Mouse (Mus musculus) adrenal gland, postnatal 25 days (tissue): ENCODE data around the gene Fam160b1. TPM values are rescaled to one million over a fixed set of nuclear protein-coding genes. Genes with fewer than 3 reads are reported as not detected.

Experiments used
- DNase-seq: peaks from one replicate; pipeline ENCODE4 v3.0.0; 2021; ENCODE audit warnings: mixed read lengths
- total RNA-seq: library from RNA; stranded (reverse); gene quantifications from 2 replicates; pipeline ENCODE4 v1.2.3, GENCODE M21; 2021

Gene Fam160b1
- total RNA-seq, 1 experiment from 2014 or later, result 23.5 TPM

DNA sequence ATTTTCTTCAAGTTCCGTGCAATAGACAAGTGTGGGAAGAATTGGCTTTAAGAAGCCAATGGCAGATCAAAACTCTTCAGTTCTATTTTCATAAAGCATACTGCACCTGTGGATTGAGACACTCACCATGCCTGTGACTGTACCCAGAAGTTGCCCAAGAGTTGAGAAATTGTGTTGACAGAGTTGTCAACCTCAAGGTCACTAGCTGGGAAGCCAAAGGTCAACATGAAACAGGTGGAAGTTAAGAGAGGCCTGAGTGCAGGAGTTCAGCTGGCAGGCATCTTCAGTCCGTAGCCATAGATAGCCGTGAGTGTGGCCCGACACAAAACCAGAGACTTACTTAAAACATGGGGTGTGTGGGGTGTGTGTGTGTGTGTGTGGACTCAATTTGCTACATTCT lies 6.7 kb downstream of the Fam160b1 start:
- no peak for DNase-seq

DNA sequence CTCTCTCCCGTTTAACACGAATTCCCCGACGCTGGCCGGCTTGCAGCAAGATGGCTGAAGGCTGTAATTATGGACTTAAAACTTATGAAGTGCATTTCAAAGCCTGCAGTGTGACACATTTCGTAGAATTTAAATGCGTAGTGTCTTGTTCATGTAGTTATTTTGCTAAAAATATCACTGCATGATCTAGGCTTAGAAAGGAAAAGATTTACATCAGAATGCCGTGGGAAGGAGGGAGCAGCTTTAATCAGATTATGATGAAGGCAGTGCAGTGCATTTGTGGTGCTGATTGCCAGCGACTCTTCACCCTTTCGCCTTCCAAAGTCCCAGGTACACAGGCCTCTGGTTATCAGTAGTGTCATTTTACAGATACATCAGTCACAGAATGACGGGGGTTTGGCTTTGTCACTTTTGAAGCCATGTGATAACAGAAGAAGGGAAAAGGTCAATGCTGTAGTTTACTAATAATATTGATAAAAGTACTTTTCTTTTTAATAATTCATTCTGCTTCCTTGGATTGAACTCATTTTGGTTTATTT lies 7.4 kb downstream of the Fam160b1 start:
- DNase-seq, result no peak

DNA sequence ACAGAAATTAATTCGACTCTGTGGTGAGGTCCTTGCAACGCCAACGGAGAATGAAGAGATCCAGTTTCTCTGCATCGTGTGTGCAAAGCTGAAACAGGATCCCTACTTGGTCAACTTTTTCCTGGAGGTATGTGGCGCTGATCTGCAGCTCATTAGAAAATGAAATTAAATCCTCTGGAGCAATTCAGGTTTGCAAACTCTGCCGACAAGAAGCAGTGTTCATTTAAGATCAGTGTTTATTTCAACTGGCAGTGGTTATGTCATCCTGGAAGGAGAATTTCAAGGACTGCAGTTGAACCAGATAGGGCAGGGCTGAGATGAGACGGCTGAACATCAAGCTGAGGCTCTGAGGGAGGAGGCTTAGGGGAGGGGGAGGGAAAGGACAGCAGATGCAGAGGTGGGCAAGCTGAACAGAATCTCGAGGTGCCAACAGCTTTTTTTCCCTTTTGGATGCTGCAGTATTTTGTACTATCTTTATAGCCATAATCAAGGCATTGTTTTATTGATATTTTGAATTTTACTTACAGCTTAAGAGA lies 12.9 kb downstream of the Fam160b1 start:
- DNase-seq, result no peak

DNA sequence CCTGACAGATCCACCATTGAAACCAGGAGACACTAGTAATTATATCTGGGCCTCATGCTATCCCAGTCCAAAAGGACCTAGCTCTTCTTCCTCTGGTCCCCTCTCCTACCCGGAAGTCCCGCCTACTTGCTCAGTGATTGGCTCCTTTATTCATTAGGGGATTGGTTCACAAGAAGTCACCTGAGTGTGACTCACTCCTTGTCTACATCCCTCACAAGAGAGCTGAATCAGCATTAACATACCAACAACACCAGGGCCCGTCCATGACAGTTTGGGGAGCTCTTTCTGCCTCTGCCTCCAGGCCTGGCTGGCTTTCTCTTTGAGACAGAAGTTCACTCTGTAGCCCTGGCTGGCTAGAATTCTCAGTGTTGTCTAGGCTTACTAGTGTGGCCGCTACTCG lies 14.7 kb downstream of the Fam160b1 start:
- DNase-seq, result no peak

DNA sequence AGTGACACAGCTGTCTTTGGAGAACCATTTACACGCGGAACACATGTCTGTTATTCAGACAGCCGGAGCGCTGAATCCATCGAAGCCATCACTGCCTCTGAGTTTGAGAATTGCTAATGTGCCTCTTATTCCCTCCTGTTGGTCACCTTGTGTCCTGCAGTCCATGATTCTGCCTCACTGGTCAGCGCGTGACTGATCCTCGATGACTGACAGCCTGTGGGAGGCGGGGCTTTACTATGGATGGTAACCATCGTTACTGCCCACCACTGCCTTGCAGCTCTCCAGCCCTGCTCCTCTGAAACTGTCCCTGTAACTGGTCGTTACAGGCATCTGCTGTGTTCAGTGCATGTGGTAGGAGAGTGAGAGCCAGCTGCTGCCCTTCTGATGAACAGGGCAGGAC lies 15.3 kb downstream of the Fam160b1 start:
- no peak for DNase-seq

DNA sequence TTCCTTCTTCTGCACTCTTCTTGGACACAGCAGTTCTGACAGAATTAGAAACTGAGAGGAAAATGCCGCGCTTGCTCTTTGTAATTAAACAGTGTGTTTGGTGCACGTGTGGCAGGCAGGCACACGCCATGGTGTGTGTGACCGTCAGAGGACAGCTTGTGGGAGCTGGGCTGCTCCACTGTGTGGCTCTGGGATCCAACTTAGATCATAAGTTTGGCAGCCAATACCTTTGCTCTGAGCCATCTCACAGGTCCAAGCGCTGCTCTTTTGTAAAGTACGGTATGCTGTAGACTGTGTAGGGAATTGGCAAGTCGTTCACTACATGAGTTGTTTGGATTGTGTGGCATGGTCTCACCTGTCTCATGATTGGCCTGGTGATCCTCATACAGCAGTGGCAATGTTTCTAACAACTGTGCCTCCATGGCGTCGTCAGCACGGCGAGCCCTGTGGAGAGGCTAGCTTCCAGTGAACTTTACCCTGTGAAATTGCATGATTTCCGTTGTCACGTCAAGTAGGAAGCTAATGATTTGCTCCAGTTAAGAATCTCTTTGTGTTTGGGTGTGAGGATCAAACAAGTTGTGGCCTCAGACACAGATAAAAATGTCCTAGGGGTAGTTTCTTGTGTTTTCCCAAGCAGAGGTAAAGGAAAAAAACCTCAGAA lies 16.7 kb downstream of the Fam160b1 start:
- no peak for DNase-seq

DNA sequence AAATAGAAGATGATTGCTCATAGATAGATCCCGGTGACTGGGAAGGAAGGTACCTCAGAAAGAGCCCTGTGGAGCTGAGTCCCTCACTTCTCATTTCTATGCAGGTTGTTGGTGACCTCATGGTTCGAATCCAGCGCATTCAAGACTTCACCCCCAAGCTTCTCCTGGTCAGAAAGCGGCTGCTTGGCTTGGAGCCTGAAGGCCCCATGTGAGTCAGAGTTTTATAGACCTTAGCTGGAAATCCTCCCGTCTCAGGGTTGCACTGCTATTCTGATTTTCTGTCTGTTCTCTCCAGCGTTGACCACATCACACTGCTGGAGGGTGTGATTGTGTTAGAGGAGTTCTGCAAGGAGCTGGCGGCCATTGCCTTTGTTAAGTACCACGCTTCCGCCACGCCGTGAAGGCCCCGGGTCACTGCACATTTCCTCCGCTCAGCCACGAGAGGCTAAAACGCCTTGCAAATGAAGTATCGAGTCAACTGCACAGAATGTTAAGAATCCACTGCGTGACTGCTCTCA lies 25.8 kb downstream of the Fam160b1 start:
- DNase-seq, result peak; percentile 48

DNA sequence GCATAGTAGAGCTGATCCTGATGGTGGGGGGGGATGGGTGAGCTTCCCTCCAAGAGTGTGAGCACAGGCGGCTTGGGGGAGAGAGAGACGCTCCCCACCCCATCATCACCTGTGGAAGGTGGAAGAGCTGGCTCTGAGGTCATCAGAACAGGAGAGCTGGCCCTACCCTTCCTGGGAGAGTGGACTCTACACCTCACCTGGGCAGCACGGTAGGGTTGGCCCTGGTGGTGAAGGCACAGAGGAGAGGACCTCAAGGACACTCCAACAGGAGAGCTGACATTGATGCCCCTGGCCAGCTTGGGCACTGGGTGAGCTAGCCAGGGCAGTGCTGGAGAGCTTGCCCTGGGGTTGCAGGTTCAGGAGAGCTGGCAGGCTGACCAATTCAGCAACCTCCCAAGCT lies 31.1 kb downstream of the Fam160b1 start:
- no peak for DNase-seq

DNA sequence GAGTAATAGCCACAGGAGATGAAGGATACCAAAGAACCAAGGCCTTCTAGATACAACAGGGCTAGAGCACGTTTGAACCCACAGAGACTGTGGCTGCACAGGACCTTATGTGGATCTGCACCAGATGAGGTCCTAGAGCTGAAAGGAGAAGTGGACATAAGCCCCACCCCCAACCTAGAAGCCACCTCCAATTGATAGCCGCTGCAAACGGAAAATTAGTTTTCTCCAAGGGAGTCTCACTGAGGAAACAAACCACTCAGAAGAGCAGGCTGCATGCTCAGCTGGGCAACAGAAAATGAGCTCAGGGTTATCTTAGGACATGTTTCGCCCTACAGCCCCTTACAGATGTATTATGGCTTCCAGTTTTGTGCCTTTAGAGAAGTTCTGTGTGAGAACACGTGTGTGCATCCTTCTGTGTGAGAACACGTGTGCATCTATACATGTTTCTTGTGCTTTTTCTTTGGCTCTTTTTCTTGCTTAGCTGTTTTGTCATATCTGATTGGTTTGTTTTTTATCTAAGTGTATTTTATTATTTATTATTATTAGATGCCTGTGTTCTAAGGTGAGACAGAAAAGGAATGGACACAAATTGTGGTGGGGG lies 33.0 kb downstream of the Fam160b1 start:
- DNase-seq, result no peak

DNA sequence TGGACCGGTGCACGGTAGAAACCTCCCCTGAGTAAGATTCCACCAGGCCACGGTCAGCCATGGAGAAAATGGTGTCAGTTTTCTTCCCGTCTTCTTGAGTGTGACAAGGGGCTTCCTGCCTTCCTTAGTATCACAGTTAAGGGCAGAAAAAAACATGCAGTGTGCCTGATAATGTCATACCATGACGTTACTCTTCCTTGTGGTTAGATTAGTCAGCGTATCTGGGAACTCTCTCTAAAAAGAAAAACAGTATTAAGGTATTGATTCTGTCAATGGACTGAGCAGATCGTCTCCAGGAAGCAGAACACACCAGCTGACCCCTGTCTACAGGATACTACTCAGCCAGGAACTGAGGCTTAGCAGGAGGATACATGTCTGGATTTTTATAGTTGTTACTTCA lies 36.1 kb downstream of the Fam160b1 start:
- DNase-seq, result no peak

DNA sequence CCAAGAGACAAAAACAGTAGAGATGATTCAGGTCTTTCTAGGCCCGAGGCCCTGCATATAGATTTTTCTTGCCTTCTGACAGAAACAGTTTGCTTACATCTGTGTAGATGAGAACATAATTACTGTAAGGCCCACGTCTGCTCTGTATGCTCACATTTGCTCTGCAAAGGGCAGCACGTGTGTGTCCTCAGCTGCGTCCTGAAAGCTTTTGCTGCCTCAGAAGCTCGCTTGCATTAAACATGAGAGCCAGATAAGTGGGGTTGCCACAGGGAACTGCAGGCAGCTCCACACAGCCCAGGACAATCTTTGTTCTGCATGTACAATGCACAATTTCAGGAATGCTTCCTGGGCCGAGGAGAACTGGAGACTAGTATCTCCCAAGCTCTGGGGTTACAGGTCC lies 41.9 kb downstream of the Fam160b1 start:
- no peak for DNase-seq

DNA sequence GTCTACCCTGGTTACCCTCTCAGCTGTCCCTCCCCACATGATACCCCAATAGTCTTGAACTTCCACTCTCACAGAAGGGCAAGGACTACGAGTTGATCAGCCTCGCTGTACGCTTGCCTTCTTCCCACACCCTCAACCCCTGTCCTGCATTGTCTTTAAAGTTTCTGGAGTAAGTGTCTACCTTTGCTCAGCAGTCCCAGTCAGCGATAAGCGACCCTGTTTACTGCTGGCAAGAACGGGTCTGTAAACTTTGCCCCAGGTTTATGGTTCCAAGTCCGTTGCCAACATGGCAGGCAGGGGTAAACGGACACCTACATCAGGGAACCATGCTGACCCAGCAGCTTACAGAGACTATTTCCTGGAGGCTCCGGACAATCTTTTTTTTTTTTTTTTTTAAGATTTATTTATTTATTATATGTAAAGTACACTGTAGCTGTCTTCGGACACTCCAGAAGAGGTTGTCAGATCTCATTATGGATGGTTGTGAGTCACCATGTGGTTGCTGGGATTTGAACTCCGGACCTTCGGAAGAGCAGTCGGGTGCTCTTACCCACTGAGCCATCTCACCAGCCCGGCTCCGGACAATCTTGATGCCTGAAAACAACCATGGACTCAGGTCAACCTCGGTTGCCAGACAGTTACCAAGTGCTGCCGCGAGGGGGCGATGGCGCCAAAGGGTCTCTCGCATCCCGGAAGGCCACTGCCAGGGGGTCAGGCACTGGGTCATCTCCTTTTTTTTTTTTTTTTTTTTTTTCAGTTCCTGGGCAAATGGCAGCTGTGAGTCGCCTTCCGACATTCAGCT lies 43.4 kb downstream of the Fam160b1 start:
- DNase-seq, result peak; percentile 84

DNA sequence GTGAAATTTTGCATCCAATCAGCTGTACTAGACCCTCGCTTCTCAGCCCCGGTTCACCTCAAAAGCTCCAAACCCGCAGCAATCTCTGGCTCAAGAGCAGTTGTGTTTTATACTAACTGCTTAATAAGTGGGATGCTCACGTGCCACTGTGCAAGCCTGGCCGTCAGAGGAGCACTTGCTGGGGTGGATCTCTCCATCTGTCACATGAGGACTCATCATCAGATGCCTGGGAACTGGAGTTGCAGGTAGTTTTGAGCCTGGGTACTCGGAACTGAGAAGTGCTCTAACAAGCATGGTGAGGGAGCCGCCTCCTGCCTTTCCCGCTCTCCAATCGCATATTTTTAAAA lies 44.0 kb downstream of the Fam160b1 start:
- no peak for DNase-seq

DNA sequence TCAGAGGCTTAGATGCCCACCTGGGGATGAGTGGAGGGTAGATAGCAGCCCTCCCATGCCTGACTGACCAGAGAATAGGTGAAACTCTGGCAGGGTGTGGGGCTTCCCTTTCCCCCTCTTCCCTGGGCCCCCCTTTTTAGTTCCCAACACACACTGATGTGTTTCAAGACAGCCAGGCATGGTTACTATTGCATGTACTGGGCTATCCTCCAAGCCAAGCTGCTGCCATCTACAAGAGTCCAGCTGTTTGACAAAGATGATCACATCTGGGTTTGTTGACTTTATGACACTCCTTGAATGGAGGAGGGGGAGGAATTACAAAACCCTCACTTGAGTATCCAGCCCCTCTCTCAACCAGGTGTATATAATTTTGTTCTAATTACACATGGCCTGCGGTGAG lies 47.5 kb downstream of the Fam160b1 start:
- DNase-seq, result no peak

DNA sequence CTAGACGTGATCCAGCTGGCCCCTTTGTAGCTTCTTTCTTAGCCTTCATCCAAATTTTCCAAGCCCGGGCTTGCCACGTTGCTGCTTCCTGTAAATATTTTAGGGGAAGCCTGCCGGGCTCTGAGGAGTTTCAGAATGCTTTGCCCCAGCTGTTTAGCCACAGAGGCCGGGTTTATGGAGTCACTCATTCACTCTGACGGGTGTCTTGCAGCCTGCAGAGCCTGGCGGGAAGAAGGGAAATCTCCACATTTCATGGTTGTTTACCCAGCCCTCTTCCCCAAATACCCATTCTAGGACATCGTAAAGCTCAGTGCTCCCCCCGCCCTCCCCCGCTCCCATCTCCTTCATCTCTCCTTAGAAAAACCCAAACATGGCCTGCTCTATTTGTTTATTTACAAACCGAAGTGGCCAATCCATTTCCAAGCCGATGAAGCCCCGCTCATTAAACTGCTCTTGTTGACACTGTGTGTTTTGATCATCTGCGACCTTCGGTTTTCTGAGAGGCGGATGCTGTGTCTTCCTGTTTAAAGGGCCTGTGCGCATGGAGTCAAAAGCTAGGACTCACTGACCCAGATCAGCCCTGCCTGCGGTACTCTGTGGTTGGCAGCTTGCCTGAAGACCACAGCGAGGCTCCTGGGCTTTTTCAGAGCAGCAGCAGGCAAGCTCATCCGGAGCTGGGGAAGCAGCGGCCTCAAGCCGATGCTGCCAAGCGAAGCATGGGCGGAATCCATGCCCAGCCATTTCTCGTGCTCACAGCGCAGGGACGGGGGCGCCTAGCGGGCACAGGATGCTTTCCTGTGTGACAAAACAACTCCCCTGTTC lies 51.1 kb downstream of the Fam160b1 start:
- peak; percentile 53 for DNase-seq

DNA sequence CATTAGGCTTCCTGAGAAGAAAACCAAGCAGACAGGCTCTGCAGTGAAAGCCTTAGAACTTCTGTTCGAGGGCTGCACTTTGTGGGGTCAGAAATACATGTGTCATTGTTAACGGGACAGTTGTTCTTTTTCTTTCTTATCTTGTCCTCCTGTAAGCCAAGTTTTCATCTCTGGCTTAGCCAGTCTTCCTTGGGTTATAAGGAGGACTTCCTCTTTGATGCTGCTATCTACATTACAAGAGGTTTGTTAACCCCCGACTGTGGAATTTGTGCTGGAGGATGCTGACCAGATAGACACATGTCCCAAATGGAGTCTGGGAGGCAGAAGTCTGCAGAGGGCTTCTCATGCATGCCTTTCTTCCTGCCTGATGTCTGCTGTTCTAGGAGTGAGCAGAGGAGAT lies 52.7 kb downstream of the Fam160b1 start:
- no peak for DNase-seq

DNA sequence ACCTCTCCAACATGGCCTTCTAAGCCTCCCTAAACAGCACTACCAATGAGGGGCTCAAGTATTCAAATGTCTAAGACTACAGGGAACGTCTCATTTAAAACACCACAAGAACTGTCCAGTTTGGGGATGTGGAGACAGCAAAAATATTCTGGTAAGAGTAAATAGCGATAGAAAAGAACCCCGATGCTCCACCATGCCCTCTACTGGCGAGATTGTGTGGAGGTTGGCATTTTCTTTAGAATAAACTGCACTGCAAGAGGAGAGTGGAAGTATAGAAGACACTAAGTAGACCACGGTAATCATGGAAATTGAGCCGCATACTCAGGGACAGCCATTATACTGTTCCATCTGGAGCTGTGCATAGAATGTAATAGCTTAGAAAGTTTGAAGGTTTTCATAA lies 53.4 kb downstream of the Fam160b1 start:
- DNase-seq, result no peak

DNA sequence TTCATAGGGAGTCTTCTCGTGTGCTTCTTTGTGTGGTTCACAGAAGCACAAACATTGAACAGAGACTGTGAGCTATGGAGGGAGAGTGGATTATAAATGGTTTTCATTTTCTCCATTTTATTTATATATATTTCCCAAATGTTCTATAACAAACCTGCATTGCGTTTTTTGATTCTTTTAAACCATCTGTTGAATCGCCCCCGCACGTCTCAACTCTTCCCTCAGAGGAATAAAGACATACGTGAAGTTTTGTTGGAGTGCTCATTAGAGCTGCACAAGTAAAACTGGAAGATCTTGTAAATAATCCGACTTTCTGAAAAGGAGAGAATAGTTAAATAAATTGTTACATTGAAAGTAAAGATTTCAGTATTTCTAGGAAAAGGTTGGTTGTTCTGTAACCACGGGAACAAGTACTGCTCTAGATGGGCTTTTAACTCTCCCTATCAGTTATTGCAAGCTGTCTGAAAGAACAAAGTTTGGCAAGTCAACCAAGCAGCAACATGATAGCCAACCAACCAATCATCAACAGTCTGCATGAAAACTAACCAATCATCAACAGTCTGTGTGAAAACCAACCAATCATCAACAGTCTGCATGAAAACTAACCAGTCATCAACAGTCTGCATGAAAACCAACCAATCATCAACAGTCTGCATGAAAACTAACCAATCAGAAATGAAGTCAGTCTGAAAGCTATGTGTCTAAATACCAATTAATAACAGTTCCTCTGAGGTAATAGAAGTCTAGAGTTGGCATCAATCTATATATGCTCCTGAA lies 54.7 kb downstream of the Fam160b1 start:
- DNase-seq, result no peak

DNA sequence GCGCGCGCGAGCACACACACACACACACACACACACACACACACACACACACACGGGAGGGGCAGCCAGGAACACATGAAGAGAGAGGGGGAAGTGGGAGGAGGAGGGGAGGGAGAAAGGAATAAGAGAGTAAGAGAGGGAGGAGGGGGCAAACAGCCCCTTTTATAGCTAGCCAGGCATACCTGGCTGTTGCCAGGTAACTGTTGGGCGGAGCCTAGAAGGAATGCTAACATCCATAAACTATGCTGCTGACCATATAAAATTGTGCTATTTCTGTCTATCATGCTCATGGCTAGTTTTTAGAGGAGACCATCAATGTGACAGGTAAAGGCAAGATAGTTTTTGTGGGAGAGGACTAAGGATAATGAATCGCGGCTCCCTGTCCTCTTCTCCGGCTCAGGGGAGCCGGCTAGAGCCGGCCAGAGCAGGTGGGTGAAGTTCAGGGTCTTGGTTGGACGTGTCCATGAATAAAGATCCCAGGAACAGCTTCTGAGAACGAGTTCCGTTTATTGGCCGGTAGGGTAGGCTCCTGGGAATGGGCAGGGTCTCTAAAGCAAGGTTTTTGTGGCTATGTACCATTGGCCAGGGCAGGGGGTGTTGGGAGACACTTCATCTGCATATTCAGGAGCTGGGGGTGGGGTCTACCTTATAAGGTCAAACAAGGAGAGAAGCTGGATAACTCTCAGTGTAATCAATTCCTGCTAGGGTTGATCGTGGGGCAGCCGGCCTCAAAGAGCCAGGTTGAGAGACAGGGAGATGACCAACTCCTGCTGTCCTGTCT lies 57.5 kb downstream of the Fam160b1 start:
- DNase-seq, result no peak

DNA sequence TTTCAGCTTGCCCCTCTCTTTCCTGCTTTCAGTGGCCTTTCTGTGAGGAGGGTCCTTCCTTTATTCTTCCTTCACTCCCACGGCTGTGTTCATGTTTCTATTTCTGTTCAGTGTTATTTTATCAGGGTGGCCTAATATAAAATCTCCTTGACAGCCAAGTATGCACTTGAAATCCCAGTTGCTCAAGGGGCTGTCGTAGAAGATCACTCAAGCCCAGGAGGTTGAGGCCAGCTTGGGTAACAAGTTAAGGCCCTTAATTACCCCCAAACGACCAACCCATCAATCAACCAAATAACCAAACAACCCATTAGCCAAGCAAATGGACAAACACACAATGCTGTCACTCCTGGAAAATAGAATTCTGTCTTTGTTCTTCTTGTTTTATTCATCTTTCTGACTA lies 62.9 kb downstream of the Fam160b1 start:
- DNase-seq, result no peak
